Mouse (Mus musculus) retina, postnatal 7 days (tissue): ENCODE results near the gene Gm49661.

Experiments used
- DNase-seq: peaks from one replicate; pipeline ENCODE4 v3.0.0-alpha.2; 2012; ENCODE audit warnings: low read depth, low spot score

Gene Gm49661

GRCm38 (mm10) chr8:84934860-84935259 is 34.4 kb downstream of the Gm49661 start:
- DNase-seq = no peak

- no peak for DNase-seq
Observed at GRCm38 (mm10) chr8:84933767-84934559, 35.3 kb downstream of the Gm49661 start.

DNA sequence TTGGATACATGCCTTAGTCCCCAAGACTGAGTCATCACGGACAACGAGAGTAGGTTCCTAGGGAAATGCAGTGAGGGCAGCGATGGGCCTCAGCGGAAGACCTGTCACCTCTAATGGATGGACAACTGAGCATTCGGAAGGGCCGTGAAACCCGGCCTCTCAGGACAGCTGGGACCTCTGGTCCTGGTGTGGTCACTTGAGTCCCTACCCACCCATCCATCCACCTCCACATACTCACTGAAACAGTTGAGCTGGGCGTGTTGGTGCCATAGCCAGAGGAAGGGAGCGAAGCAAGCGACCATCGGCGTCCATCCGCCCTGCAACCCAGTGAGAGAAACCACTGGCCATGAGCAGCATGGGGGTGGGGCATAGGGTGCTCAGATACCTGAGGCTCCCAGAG is 38.7 kb downstream of the Gm49661 start:
- DNase-seq = no peak

DNA sequence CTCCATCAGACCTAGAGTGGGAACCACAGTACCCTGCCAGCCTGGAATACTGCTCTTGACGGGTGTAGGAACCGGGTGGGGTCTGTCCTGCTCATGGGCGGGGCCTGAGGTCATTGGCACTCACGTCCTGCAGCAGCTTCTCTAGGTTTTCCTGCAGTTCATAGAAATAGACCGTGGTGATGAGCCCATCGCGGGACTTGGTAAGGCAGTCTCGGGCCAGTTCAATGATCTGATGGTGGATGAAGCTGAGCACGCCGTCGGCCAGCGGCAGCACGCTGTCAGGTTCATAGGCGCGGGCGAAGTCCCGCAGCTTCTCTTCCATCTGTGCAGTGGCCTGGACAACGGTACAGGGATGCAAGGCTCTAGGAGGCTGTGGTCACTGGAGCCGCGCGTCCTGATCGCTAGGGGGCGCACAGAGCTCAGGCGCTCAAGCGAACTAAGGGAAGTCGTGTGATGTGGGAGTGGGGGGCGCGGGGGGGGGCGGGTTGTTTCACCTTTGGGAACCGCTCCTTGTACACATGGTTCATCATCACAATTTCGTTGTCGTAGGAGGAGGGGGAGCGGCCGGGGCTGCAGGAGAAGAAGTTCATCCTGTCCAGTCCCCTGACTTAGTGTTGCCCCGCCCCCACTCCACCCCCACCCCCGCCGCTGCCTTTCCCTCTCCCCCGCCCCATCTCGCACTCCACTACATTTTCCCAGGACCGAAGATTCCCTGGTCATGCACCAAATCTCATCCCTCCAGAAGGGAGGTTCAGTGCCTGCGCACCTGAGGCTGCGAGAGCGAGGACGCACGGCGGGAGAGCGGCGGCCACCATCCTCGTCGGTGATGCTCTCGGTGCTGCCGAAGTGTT is 40.6 kb downstream of the Gm49661 start:
- DNase-seq = peak; percentile 79

DNA sequence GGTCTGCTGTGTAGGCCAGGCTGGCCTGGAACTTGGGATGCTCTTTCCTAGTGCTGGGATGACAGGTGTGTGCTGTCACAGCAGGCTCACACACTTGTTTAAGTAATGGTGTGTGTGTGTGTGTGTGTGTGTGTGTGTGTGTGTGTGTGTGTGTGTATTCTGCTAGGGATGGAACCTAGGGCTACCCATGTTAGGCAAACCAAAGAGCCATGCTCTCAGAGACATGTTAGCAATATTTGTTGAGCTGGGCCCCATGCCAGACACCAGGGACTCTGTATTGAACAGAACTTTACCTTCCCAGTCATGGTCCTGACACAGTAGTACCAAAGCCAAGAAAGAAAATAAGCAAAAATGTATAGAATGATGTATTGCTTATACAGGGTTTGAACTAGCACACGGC is 41.7 kb downstream of the Gm49661 start:
- no peak for DNase-seq

DNA sequence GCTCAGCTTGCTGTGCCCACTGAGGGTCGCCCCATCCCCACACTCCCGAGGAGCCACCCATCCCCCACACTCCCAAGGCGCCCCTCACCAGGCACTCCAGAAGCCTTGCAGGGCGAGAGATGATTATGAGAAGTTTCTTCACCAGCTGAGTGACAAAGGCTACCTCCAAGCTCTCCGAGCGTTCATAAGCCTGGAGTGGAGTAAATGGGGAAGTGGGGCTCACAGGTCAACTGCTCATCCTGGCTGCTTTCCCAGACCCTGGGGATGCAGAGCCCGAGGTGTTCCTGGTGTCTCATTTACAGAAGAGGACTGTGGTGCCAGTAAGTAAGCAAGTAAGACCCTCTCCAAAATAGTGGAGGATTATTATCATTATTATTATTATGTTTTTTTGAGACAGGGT is 43.7 kb downstream of the Gm49661 start:
- no peak for DNase-seq

GRCm38 (mm10) chr8:84921596-84921995 is 47.6 kb downstream of the Gm49661 start:
- DNase-seq = no peak

- DNase-seq = no peak
Observed at GRCm38 (mm10) chr8:84918646-84919045, 50.6 kb downstream of the Gm49661 start.

DNA sequence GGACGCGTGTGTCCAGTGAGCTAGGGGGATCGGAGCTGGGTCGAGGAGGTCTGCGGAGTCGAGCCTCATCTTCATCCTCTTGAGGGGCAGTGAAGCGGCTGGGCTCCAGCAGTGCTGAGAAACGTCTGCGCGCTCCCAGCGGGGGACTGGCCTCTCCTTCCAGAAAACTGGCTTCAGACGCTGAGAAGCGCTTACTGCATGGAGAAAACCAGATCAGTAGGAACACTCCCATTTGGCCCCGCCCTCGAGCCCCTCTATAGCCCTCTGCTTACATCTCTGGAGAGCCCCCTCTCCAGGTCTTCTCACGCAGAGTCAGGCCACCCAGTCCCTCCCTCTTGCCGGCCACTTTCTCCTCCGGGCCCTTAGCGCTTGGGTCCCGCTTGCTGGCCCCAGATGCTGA is 51.5 kb downstream of the Gm49661 start:
- DNase-seq = no peak
